Mouse (Mus musculus) forebrain, embryonic 14.5 days (tissue): ENCODE results near the gene Egfl8. TPM values are rescaled to one million over a fixed set of nuclear protein-coding genes. Genes with fewer than 3 reads are reported as not detected.
A peak's percentile ranks its signal among the peaks of the same experiment; 100 is the strongest.

Experiments used
- ATAC-seq: fragments of 200-750 bp; cut with Nextera tagmentation; 2 replicates; pipeline ENCODE4 v1.8.0; 2017; ENCODE audit warnings: mild to moderate bottlenecking, moderate library complexity
- DNase-seq: peaks from one replicate; pipeline ENCODE4 v3.0.0-alpha.2; 2015; ENCODE audit warnings: low spot score
- H3K27ac ChIP-seq: fragments of 300-500 bp; sonication (generic); 2 replicates; pipeline ENCODE4 v1.5.1; 2014; ENCODE audit warnings: low read depth, mild to moderate bottlenecking, control low read depth, low read length, moderate library complexity
- H3K27me3 ChIP-seq: fragments of 300-500 bp; sonication (generic); replicated peaks from 2 replicates; pipeline ENCODE4 v1.6.1; 2014; ENCODE audit warnings: low read length, control low read depth, mixed read lengths; ENCODE audit not compliant: control insufficient read depth, insufficient read depth
- H3K36me3 ChIP-seq: fragments of 300-500 bp; sonication (generic); 2 replicates; pipeline ENCODE4 v1.6.1; 2014; ENCODE audit warnings: low read length, control low read depth; ENCODE audit not compliant: control insufficient read depth, insufficient read depth
- H3K4me1 ChIP-seq: fragments of 300-500 bp; sonication (generic); 2 replicates; pipeline ENCODE4 v1.6.1; 2014; ENCODE audit warnings: antibody characterized with exemption, low read length, control low read depth; ENCODE audit not compliant: control insufficient read depth, insufficient read depth
- H3K4me2 ChIP-seq: fragments of 300-500 bp; sonication (generic); 2 replicates; pipeline ENCODE4 v1.6.1; 2014; ENCODE audit warnings: mild to moderate bottlenecking, control low read depth, low read length
- H3K4me3 ChIP-seq: fragments of 300-500 bp; sonication (generic); 2 replicates; pipeline ENCODE4 v1.5.1; 2014; ENCODE audit warnings: low read depth, low read length, control low read depth
- H3K9ac ChIP-seq: fragments of 300-500 bp; sonication (generic); 2 replicates; pipeline ENCODE4 v1.6.1; 2014; ENCODE audit warnings: mild to moderate bottlenecking, low read length, control low read depth, moderate library complexity
- H3K9me3 ChIP-seq: fragments of 300-500 bp; sonication (generic); replicated peaks from 2 replicates; pipeline ENCODE4 v1.6.1; 2016; ENCODE audit warnings: low read length, control low read depth, mixed read lengths; ENCODE audit not compliant: control insufficient read depth
- WGBS: fragments of 180-500 bp; shearing (Covaris S2); extraction: QIAGEN DNeasy Blood & Tissue Kit; methylation state at CpG from one replicate; pipeline ENCODE4 v1.1.7; 2014; 5-methylcytosine and 5-hydroxymethylcytosine counted together
- polyA plus RNA-seq: library from polyadenylated mRNA; unstranded; fragments of >200 nt; fragmentation: Nextera tagmentation; extraction: Ambion mirVana; gene quantifications from 2 replicates; pipeline ENCODE4 v1.2.1, GENCODE M21; 2014

Gene Egfl8
- polyA plus RNA-seq, 1 experiment from 2014 or later: 7.6 TPM

GRCm38 (mm10) chr17:34568421-34568820 lies 47.4 kb downstream of the Egfl8 start:
- no peak overlapping the region for H3K4me3 ChIP-seq
- DNase-seq (no peak), ATAC-seq (no peak)
- H3K4me2 ChIP-seq: no peak overlapping the region
- H3K9me3 ChIP-seq: no peaks in the 10 kb centered on the region
- H3K4me1 ChIP-seq: no peaks in the 10 kb centered on the region
- H3K9ac ChIP-seq: no peak overlapping the region
- no peaks in the 10 kb centered on the region for H3K27me3 ChIP-seq
- no peaks in the 10 kb centered on the region for H3K36me3 ChIP-seq
- no peak overlapping the region for H3K27ac ChIP-seq
- 74% methylated on average over 13 of the region's 13 CpGs for WGBS

- no peak for DNase-seq
- no peaks in the 10 kb centered on the region for H3K4me1 ChIP-seq
- no peak overlapping the region for H3K27ac ChIP-seq
- no peaks in the 10 kb centered on the region for H3K9me3 ChIP-seq
- H3K4me2 ChIP-seq: no peak overlapping the region
- no peaks in the 10 kb centered on the region for H3K36me3 ChIP-seq
- 69% methylated on average over 9 of the region's 9 CpGs for WGBS
- no peak overlapping the region for H3K4me3 ChIP-seq
- no peak overlapping the region for H3K9ac ChIP-seq
- no peaks in the 10 kb centered on the region for H3K27me3 ChIP-seq
- no peak for ATAC-seq
These were observed 48.5 kb downstream of the Egfl8 start for GRCm38 (mm10) chr17:34567311-34567710.

- no peaks in the 10 kb centered on the region for H3K27me3 ChIP-seq
- no peak for DNase-seq
- no peak for ATAC-seq
- H3K9me3 ChIP-seq: no peaks in the 10 kb centered on the region
- no peaks in the 10 kb centered on the region for H3K4me1 ChIP-seq
- H3K4me3 ChIP-seq: no peak overlapping the region
- H3K4me2 ChIP-seq: no peak overlapping the region
- 66% methylated on average over 3 of the region's 3 CpGs for WGBS
- H3K27ac ChIP-seq: 0 out of 2 replicates have a peak overlapping the region, but pooled peaks have one; percentile 5
- no peaks in the 10 kb centered on the region for H3K36me3 ChIP-seq
- no peak overlapping the region for H3K9ac ChIP-seq
These were observed 51.0 kb downstream of the Egfl8 start for GRCm38 (mm10) chr17:34564796-34565195.

DNA sequence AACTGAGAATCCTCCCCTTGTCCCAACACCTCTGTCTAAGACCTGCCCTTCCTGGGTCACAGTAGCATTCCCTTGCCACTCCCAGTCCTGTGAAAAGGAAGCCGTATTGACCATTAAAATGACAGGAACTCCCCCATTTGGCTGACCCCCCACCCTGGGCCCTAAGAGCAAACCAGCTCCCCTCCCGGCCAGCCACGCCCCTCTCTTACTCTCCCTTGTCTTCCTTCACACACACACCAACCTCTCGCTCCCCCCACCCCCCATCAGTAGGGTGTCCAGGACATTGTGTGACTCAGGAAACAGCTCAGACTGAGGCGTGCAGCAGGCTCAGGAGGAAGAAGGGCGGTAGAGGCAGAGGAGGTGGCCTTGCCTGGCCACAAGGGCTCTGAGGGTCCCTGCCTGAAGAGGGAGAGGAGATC lies 51.8 kb downstream of the Egfl8 start, which contains the start of gene Notch4:
Notch4 (plus strand) TSS at position 266 of the 419 bp plus-strand sequence.
- no peak for DNase-seq
- Histone ChIP-seq H3K4me3 (no peak within 1 kb of the TSS), H3K4me2 (no peak within 1 kb of the TSS), H3K9me3 (no peaks in the 10 kb centered on the region), H3K27ac (0 out of 2 replicates have a peak within 1 kb of the TSS, but pooled peaks have one; percentile 5), H3K4me1 (no peaks in the 10 kb centered on the region), H3K27me3 (no peaks in the 10 kb centered on the region), H3K36me3 (no peaks in the 10 kb centered on the region), H3K9ac (no peak within 1 kb of the TSS)
- no peak for ATAC-seq
- WGBS: 21% methylated on average over 6 of the region's 6 CpGs

DNA sequence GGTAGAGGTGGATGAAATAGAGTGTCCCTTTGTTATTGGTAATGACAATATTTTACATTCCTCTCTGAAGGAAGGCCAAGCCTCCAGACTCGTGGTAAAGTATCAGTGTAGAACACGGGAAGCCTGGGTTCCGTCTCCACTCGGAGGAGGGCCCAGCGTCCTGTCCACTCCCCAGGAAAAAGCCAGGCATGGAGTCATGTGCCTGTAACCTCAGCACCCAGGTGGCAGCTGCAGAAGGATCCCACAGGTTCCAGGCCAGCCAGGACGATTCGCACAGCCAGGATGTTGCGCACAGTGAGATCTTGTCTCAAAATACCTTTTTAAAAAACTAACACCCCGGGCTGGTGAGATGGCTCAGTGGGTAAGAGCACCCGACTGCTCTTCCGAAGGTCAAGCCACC lies 52.4 kb downstream of the Egfl8 start:
- Histone ChIP-seq H3K9me3 (no peaks in the 10 kb centered on the region), H3K4me2 (no peak overlapping the region), H3K4me3 (no peak overlapping the region), H3K4me1 (no peaks in the 10 kb centered on the region), H3K27me3 (no peaks in the 10 kb centered on the region), H3K36me3 (no peaks in the 10 kb centered on the region), H3K9ac (no peak overlapping the region), H3K27ac (no peak overlapping the region)
- DNase-seq (no peak), ATAC-seq (no peak)
- WGBS: 79% methylated on average over 11 of the region's 11 CpGs

Other genes starting within 250 kb of the Egfl8 start
- not detected in 2 replicates for gene Btnl1, start 238.8 kb downstream of the Egfl8 start, polyA plus RNA-seq
- gene BC051142, start 217.2 kb downstream of the Egfl8 start, polyA plus RNA-seq: 3.7 and 4.2 TPM in 2 replicates
- gene Btnl4, start 138.7 kb downstream of the Egfl8 start, polyA plus RNA-seq: not detected in 2 replicates
- not detected in 2 replicates for gene Btnl6, start 98.6 kb downstream of the Egfl8 start, polyA plus RNA-seq
- gene Notch4, start 51.7 kb downstream of the Egfl8 start, polyA plus RNA-seq: 4.1 and 6.0 TPM in 2 replicates
- 3.7 and 4.5 TPM in 2 replicates for gene Gpsm3, start 26.2 kb downstream of the Egfl8 start, polyA plus RNA-seq
- gene Pbx2, start 24.7 kb downstream of the Egfl8 start, polyA plus RNA-seq: 6.4 and 9.6 TPM in 2 replicates
- 1.1 and 1.5 TPM in 2 replicates for gene Ager, start 18.1 kb downstream of the Egfl8 start, polyA plus RNA-seq
- gene Rnf5, start 12.3 kb downstream of the Egfl8 start, polyA plus RNA-seq: 222 TPM in 2 replicates
- gene Agpat1, start 11.7 kb downstream of the Egfl8 start, polyA plus RNA-seq: 88.6 and 106 TPM in 2 replicates
- 23.8 and 24.6 TPM in 2 replicates for gene Ppt2, start 12.5 kb upstream of the Egfl8 start, polyA plus RNA-seq
- gene Prrt1, start 13.6 kb upstream of the Egfl8 start, polyA plus RNA-seq: 5.0 and 5.5 TPM in 2 replicates
- gene Fkbpl, start 28.8 kb upstream of the Egfl8 start, polyA plus RNA-seq: 12.6 and 14.9 TPM in 2 replicates
- gene Atf6b, start 31.2 kb upstream of the Egfl8 start, polyA plus RNA-seq: 75.0 and 90.9 TPM in 2 replicates
- gene Tnxb, start 54.6 kb upstream of the Egfl8 start, polyA plus RNA-seq: 0.04 and 0.10 TPM in 2 replicates
- not detected in 2 replicates for gene C4b, start 127.9 kb upstream of the Egfl8 start, polyA plus RNA-seq
- not detected in 2 replicates for gene Cyp21a1, start 188.6 kb upstream of the Egfl8 start, polyA plus RNA-seq
- gene Stk19, start 221.0 kb upstream of the Egfl8 start, polyA plus RNA-seq: 31.7 and 33.8 TPM in 2 replicates
- 54.9 and 66.4 TPM in 2 replicates for gene Dxo, start 221.0 kb upstream of the Egfl8 start, polyA plus RNA-seq
- 36.6 and 46.9 TPM in 2 replicates for gene Skiv2l, start 234.2 kb upstream of the Egfl8 start, polyA plus RNA-seq
- 82.9 and 92.3 TPM in 2 replicates for gene Nelfe, start 234.4 kb upstream of the Egfl8 start, polyA plus RNA-seq
- 0.93 and 0.94 TPM in 2 replicates for gene Cfb, start 246.5 kb upstream of the Egfl8 start, polyA plus RNA-seq